Mouse (Mus musculus) lung, adult 2 months (tissue): ENCODE data around the gene Gm20458.

Experiments used
- CTCF ChIP-seq: fragments of 200-500 bp; IDR thresholded peaks from 2 replicates; pipeline ENCODE4 v1.5.1; 2011; ENCODE audit warnings: mild to moderate bottlenecking, low read length, control low read depth; ENCODE audit not compliant: insufficient read depth
- POLR2A ChIP-seq: fragments of 200-500 bp; IDR thresholded peaks from 2 replicates; pipeline ENCODE4 v1.6.1; 2011; ENCODE audit warnings: low read depth, mild to moderate bottlenecking, control low read depth, low read length, borderline replicate concordance; ENCODE audit errors: extremely low read depth

DNA sequence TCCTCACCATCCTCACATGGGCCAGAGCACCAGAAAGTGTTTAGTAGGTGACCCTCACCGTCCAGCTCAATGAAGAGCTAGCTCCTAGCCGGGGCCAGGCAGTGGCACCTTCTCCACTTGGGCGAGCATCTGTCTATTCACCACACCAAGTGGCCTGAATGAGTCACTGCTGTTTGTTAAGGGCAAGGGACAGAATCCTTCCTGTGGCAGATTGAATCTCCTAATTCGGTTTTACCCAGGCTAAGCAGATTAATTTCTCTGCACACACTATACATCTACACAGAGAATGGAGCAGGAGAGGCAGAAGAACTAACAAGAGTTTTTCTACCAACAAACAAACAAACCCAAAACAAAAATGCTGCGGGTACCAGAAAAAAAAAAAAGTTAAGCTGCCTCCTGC is 33.8 kb upstream of the Gm20458 start:
- no peak for TF ChIP-seq POLR2A
- TF ChIP-seq CTCF, result no peak
